Mouse (Mus musculus): ENCODE measurements around the gene Chst12.
"Not testable (repeated sequence)": the region's sequence is repeated elsewhere in the genome, so short reads cannot be mapped to it uniquely, and the experiment has no call there.

Chst12 gene

GRCm38 (mm10) chr5:140505208-140505780 is at the start of gene Chst12:
TSS of gene Chst12 (plus strand) at chr5:140505550.
- DNase-seq = peak; percentile 99

GRCm38 (mm10) chr5:140461476-140461875 is 43.9 kb upstream of the Chst12 start:
- no peak for DNase-seq

DNA sequence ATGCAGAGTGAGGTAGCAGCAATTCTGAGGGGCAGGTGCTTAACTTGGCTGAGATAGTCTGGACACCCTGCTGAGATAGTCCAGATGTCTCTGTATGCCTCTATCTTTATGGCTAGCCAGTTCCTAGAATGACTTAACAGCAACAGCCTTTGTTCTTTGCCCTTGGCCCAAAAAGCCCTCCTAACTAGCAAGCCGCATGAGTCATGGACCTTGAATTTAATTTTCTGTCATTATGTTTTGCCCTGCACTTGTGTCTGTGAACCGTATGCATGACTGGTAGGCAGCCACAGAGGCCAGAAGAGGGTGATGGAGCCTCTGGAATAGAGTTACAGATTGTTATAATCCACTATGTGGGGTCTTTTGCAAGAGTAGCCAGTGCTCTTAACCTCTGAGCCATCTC is 42.2 kb upstream of the Chst12 start:
- DNase-seq = not testable (repeated sequence)

DNA sequence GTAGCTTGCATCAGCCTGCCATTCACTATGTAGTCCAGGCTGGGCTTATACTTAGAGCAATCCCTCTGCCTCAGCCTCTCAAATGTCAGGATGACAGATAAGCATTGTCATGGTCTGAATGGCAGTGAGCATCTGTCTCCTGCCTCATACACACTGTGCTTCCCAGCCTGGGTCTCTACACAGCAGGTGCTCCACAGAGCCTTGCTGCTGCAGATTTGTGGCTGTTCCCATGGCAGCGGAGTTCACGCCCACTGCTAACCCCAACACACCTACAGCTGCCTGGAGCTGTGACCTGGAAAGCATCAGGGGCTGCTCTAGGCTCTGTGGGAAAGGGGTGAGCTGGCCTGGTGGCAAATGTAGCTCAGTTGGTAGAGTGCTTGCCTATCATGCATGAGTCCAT is 40.4 kb upstream of the Chst12 start:
- no peak for DNase-seq

GRCm38 (mm10) chr5:140472336-140472735 is 33.0 kb upstream of the Chst12 start:
- no peak for DNase-seq

DNA sequence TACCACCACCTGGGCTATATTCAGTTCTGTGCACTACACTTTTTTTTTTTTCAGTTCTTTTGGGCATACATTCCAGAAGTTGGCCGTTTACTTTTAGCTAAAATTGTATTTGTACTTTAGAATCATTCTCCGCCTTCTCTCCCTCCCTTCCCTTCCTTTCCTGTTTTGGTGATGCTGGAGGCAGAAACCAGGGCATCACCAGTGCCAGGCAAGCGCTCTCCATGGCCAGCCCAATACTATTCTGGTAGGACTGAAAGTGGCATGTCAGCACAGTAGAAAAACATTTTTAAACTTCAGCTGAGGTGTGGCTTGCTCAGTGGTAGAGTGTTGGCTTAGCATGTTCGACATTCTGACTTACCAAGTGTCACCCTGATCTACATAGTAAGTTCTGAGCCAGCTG is 23.9 kb upstream of the Chst12 start:
- DNase-seq = no peak

DNA sequence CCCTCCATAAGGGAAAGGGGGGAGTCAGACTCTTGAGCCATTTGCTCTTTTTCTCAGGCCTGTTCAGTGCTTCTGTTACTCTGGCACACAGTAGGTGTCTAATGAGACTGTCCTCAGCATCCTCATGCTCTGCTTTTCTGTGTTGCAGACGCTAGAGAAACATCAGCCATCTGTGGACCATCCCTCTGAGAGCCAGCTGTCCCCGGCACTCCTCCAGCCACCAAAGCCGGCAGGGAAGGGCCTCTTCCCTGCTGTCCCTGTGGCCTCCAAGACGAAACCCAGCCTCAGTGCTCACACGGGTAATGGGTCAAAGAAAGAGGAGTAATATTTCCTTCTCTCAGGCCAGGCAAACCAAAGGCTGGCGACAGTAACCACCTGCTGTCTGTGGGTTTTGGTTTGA is 14.2 kb upstream of the Chst12 start:
- no peak for DNase-seq

DNA sequence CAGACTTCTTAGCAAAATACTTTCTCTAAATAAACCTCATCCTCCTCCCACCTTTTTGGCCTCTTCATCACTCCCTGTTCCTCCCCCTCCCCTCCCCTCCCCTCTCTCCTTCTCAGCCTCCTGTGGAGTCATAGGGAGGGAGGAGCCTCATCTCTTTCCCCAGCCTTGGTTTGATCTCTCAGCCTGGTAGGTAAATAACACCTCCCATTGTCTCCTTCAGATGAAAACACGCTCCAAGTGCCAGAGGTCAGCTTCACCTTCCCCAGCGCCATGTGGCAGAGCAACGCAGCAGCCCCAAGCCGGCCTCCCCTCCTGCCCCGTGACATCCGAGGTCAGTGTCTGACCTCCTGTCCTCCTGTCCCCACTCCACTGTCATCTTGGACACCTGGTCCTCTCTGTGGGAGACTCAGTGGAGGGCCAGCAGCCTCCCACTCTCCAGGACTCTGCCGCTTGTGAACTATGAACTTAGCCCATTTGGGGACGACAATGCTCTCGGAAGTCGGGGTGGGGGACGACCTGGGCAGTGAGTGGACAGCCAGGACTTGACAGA is 12.6 kb upstream of the Chst12 start:
- DNase-seq = no peak

DNA sequence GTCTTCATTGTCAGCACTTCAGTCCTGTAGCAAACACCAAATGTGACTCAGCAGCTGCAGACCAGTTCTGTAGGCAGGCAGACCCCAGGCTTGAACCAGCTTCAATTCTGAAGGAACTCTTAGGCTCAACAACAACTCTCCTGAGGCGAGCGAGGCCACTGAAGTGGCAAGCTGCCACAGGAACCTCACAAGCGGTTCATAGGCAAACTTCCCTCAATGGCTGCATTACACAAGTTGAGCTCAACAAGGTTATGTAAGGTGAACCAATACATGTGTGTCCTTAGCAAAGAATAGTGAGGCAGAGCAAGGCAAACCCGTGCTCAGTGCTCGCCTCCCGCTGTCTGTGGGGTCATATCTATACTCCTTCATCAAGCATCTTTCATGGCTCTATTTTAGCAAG is 7.2 kb upstream of the Chst12 start:
- no peak for DNase-seq

DNA sequence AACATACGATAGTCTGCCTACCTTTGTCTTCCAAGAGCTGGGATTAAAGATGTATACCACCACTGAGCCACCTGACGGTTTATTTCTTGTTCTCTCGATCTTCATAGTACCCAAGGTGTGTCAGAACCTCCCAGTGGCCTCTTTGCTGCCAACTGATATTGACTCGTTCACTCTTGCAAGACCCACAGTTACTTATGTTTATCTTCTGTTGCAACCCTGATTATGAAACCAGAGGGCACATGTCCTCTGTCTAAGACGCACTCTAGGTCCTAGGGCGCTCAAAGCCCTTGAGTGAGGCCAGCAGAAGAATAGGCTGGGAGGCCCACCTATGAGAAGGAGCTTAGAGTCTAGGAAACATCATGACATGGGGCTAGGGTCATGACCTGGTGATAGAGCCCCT is 4.6 kb upstream of the Chst12 start:
- DNase-seq = no peak

DNA sequence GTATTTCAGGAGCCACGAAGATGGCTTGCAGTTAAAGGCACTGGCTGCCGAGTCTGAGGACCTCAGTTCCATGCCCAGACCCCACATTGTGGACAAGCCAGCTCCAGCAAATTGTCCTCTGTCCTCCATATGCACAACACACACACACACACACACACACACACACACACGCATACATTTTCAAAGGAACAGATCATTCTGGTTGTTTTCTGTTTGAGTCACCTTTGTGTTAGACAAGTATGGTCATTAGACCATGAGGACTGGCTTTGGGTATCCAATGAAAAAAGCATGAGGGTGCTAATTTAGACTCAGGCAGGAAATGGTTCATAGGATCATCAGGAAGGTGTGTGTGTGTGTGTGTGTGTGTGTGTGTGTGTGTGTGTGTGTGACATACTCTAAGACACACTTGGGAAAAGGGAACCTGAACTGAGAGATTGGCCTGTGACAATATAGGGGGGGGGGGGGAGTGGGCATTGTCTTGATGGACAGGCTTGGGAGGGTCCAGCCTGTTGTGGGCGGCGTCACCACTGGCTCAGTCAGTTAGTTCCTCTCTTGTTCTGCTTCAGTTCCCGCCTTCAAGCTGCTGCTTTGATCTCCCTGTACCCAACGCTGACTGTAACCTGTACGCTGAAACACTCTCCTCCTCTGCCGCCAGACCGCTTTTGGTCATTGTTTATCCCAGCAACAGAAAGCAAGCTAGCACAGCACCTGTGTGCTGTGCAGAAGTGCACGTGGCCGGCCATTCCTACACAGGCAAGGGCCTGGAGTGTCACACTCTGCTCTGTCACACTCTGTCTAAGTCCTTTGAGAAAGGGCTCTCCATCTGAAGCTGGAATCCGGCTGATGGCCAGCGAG is 3.1 kb upstream of the Chst12 start:
- no peak for DNase-seq

DNA sequence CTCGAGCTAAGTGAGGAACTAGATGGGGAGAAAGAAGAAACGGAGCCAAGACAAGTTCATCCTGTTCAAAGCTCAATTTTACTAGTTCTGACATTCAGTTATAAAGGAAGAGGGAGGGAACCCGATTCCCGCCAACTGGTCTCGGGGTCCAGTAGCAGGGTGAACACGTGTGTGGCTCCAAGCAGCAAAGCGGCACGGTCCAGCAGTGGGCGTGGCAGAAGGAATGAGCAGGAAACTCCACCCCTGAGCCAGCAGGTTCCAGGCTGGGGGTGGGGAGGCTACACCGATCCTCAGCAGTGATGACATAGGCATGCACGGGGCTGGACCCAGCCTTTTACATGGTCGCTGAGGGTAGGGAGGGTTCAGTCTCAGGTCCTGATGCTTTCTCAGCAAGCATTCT is 2.4 kb upstream of the Chst12 start:
- peak; percentile 86 for DNase-seq

DNA sequence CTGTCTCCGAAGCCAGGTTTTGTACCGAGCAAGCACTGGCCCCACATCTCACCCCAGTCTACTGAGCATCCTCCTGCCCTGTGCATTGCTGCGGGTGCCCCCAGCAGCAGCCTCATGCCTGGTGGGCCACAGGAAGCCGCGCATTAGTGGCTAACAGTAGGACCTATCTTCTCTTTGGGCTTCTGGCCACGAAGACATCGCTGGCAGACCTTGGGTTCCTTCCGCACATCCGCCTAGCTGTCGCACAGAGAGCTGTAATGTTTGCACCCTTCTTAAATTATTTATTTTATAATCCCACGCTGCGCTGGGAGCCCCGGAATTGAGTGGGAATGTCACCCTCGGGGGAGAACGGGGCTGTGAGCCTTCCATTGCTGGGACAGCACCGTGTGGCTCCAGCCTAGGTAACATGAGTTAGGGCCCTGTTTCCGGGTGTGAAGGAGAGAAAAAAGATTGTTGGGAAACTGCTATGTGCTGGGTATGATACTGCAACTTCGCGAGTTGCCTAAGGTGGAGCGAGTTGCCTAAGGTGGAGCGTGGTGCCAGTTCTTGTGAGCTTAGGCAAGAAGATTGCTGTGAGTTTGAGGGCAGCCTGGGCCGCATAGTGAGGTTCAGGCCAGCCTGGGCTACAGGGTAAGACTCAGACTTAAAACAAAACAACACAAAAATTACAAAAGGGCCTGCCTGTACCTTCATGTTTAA is 895 bp downstream of the Chst12 start:
- peak; percentile 27 for DNase-seq

DNA sequence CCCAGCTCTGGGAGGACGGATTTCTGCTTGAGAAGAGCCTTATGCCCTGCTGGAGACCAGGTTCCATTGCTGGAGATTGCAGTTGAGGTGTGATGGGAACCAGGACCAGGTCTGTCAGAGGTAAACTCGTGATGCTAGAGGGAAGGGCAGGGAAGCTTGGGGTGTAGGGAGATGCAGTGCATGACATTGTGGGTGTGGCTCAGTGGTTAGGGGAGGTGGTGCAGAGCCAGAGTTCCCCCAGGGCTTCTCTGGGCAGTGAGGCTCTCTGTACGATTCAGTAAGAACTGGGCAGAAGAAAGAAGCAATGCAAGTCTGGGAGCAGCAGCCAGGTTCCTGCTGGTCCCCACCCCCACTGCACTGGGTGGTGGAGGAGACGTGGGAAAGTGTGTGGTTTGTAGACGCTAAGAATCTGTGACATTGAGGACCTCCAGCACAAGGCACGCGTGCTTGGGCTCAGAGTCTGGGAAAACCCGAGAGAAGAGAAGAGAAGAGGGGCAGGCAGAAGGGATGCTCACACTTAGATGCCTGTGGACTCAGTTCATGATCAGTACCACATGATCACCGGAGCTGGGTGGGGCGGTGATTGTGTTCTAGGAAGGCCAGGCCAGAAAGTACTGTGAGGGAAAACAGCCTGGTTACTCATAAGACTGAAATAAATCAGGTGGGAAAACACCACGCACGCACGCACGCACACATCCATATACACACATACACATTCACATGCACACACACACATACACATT is 2.3 kb downstream of the Chst12 start:
- no peak for DNase-seq

- DNase-seq = peak; percentile 74
Observed at GRCm38 (mm10) chr5:140508686-140509085, 3.3 kb downstream of the Chst12 start.

- DNase-seq = no peak
Observed at GRCm38 (mm10) chr5:140509204-140509603, 3.9 kb downstream of the Chst12 start.

DNA sequence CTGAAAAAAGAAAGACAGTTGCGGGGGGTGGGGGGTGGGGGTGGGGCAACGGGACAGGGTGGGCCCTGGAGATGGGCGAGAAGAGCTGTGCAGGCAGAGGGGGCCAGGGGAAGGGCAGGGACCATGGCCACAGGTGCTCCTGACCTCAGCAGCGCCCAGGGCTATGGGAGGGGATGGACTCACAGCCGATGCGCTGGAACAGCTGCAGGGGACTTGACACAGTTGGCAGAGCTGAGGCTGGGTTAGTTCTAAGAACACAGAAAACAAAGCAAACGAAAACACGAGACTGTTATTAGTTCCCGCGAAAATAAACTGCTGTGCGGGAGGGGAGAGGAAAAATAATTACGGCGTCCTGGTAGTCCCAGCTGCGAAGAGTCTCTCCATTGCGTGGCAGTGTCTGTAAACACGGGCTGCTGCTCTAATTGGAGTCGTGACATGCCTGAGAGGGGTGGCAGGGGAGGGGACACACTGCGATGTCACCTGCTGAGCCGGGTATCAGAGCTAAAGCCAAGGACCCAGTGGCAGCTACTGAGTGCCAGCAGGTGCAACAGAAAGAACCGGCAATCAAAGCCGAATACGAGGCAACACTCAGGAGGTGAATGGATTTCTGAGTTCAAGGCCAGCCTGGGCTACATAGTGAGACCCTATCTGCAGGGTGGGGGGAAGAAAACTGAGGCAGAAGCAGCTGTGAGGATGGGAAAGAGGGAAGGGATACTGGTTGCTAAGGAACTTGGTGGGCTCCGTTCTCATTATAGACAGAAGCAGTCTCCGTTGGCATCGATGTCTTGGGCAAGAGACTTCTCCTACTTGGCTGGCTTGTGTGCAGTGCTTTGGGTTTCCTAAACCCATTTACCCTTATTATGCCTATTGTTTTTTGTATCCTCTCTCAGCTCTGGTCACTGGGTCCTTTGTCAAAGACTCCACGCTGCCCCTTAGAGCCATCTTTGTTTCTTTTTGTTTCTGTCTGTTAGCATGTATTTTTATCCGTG is 5.0 kb downstream of the Chst12 start:
- no peak for DNase-seq

GRCm38 (mm10) chr5:140513921-140514320 is 8.6 kb downstream of the Chst12 start:
- no peak for DNase-seq

DNA sequence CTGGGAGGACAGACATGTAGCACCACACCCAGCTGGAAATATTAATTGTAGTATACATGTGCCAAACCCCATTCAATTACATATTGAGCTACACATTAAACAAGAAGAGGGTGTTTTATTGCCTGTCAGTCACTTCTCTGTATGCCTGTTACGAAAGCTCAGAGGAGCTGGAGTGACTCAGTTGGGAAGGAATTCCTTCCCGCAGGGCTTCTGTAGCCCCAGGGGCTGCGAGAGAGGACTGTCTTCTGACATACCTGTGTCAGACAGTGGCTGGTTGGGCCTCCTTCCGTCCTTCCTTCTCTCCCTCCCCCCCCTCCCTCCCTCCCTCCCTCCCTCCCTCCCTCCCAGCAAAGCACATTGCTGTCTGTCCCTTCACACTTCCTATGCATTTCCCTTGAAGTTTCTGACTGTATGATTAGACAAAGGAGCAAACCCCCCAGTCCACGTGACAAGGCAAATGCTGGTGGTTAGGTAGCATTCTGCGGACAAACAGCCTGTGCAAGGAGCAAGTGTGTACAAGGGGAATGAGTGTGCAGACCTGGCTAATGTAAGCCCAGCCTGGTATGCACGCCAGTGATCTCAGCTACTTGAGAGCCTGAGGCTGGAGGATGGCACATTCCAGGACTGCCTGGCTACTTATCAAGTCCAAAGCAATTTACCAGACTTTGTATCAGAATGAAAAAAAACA is 9.6 kb downstream of the Chst12 start:
- no peak for DNase-seq

DNA sequence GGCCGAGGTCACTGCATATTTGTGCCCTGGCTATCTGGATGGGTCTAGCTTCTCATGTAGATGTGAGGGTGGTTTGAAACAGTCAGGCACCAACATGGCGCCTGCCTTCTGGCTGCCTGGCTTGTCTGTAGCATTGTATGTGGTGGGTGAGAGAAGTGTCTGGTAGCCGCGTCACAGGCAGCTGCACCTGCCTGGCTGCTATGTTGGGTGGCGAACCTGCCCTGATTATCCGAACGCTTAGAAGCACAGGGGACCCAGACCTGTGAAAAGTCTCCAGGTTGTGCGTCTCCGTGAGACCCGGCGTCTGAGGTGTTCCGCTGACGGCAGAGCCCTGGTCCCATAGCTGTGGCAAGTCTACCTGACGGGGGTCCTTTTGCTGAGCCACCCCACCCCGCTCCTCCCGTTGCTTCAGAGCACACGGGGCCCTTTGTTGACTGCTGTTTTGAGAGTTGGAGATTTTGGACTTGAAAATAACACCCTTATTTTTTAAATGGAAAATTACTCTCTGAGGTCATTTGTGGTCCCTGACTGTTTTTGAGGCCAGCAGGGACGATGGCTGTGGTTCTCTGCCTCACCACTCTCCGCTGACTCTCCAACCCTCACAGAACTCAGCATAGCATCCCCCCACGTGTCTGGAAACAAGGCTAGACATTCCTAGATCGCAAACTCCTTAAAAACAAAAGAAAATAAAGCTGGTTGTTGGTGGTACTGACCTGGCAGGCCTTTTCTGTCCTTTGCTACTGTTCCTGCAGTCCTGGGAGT is 12.0 kb downstream of the Chst12 start:
- DNase-seq = no peak

DNA sequence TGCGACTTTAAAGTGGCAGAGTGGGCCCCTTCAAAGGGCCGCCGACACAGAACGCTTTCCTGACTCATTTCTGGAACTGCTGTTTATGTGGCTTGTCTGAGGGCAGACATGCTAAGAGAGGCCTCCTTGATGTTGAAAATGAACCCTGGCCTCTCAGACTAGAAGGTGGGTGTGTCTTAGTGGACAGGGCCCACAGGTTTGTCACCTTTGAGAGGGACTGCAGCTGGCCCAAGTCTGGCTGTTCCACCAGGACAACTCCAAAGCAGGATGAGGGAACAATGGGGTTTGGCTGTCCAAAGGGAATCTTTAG is 12.5 kb downstream of the Chst12 start:
- DNase-seq = no peak

All from lung, postnatal 10 days (tissue).